ENCODE assay signal across 19 mouse cellular contexts in the genomic region with DNA sequence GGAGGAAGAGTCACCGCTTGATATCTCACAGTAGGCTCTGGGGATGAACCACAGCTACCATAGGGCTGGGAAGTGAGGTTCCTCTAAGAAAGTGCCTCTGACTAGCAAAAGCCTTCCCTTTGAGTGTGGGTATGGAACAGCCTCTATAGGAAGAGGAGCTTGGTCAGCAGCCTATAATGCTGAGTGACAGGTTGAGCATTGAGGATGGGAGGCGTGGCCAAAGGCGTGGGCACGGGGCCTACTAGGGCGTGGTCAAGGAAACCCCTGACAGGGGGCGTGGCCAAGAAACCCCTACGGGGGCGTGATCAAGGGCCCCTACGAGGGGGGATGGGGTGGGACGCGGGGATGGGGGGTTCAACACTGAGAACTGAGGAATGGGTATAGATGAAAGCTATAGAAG.
DNase-seq lines count a peak whose midpoint lies in the region; ATAC-seq and TF ChIP-seq lines count a peak whose summit lies in the region.
"Had no signal": no experiment of that assay in that cellular context is flagged by ENCODE, and none has a peak within 500 bp of the region (broad histone marks: within the 10 kb centered on the region; RNA-seq: fewer than 3 reads in every experiment).

No protein-coding gene starts in this region.

- no peak overlapping the region for H3K4me2 ChIP-seq in hindbrain, embryonic 11.5 days (replicated peaks; ENCODE audit: low read depth, low read length)
- H3K4me2 ChIP-seq in hindbrain, embryonic 14.5 days (replicated peaks): no peak overlapping the region
- no peak overlapping the region for H3K4me2 ChIP-seq in embryonic facial prominence, embryonic 12.5 days (replicated peaks)
- H3K4me2 ChIP-seq in intestine, postnatal 0 days (replicated peaks; ENCODE audit: low read depth): no peak overlapping the region
- H3K4me2 ChIP-seq: embryonic facial prominence, embryonic 13.5 days; heart, embryonic 11.5 days; neural tube, embryonic 13.5 days had no signal

- no peaks in the 10 kb centered on the region for H3K36me3 ChIP-seq in hindbrain, embryonic 11.5 days (ENCODE audit: control insufficient read depth, insufficient read depth, low read length)
- no peaks in the 10 kb centered on the region for H3K36me3 ChIP-seq in hindbrain, embryonic 14.5 days (replicated peaks; ENCODE audit: control insufficient read depth, insufficient read depth)
- H3K36me3 ChIP-seq in embryonic facial prominence, embryonic 12.5 days: no peaks in the 10 kb centered on the region
- H3K36me3 ChIP-seq in intestine, postnatal 0 days (ENCODE audit: control insufficient read depth, insufficient read depth): no peaks in the 10 kb centered on the region
- H3K36me3 ChIP-seq: embryonic facial prominence, embryonic 13.5 days; G1E; neural tube, embryonic 13.5 days had no signal

- H3K9ac ChIP-seq in hindbrain, embryonic 11.5 days (ENCODE audit: low read depth, low read length): no peak overlapping the region
- no peak overlapping the region for H3K9ac ChIP-seq in hindbrain, embryonic 14.5 days
- H3K9ac ChIP-seq in embryonic facial prominence, embryonic 12.5 days: no peak overlapping the region
- H3K9ac ChIP-seq in intestine, postnatal 0 days (ENCODE audit: low read depth, low read length): no peak overlapping the region
- H3K9ac ChIP-seq: embryonic facial prominence, embryonic 13.5 days; liver, embryonic 14.5 days; neural tube, embryonic 13.5 days had no signal

- H3K27ac ChIP-seq in hindbrain, embryonic 11.5 days (ENCODE audit: low read depth, low read length): peak overlapping the region; percentile 75
- H3K27ac ChIP-seq in hindbrain, embryonic 14.5 days: no peak overlapping the region
- 0 out of 2 replicates have a peak overlapping the region, but pooled peaks have one; percentile 13 for H3K27ac ChIP-seq in embryonic facial prominence, embryonic 12.5 days
- no peak overlapping the region for H3K27ac ChIP-seq in intestine, postnatal 0 days (ENCODE audit: low read depth, low read length)
- H3K27ac ChIP-seq: embryonic facial prominence, embryonic 13.5 days; liver, embryonic 14.5 days; neural tube, embryonic 13.5 days had no signal

- 14% methylated on average over 11 of the region's 11 CpGs for WGBS in hindbrain, embryonic 11.5 days
- WGBS in hindbrain, embryonic 14.5 days: 16% methylated on average over 11 of the region's 11 CpGs
- 16% methylated on average over 11 of the region's 11 CpGs for WGBS in embryonic facial prominence, embryonic 12.5 days
- 33% methylated on average over 11 of the region's 11 CpGs for WGBS in intestine, postnatal 0 days

- no peaks in the 10 kb centered on the region for H3K9me3 ChIP-seq in hindbrain, embryonic 11.5 days (ENCODE audit: control insufficient read depth, low read length)
- H3K9me3 ChIP-seq in hindbrain, embryonic 14.5 days (ENCODE audit: control insufficient read depth, low read length): no peaks in the 10 kb centered on the region
- no peaks in the 10 kb centered on the region for H3K9me3 ChIP-seq in embryonic facial prominence, embryonic 12.5 days
- no peaks in the 10 kb centered on the region for H3K9me3 ChIP-seq in intestine, postnatal 0 days (ENCODE audit: control insufficient read depth)
- H3K9me3 ChIP-seq: embryonic facial prominence, embryonic 13.5 days; G1E; neural tube, embryonic 13.5 days had no signal

- H3K27me3 ChIP-seq in hindbrain, embryonic 11.5 days (ENCODE audit: control insufficient read depth, insufficient read depth, low read length): no peaks in the 10 kb centered on the region
- no peaks in the 10 kb centered on the region for H3K27me3 ChIP-seq in hindbrain, embryonic 14.5 days (ENCODE audit: control insufficient read depth, insufficient read depth, low read length)
- H3K27me3 ChIP-seq in embryonic facial prominence, embryonic 12.5 days: no peaks in the 10 kb centered on the region
- no peaks in the 10 kb centered on the region for H3K27me3 ChIP-seq in intestine, postnatal 0 days (replicated peaks; ENCODE audit: control insufficient read depth, insufficient read depth, low read length)
- H3K27me3 ChIP-seq: embryonic facial prominence, embryonic 13.5 days; neural tube, embryonic 13.5 days had no signal

- no peak overlapping the region for H3K4me3 ChIP-seq in hindbrain, embryonic 11.5 days (ENCODE audit: low read depth, low read length)
- no peak overlapping the region for H3K4me3 ChIP-seq in hindbrain, embryonic 14.5 days (replicated peaks; ENCODE audit: low read length)
- H3K4me3 ChIP-seq in embryonic facial prominence, embryonic 12.5 days: no peak overlapping the region
- no peak overlapping the region for H3K4me3 ChIP-seq in intestine, postnatal 0 days (ENCODE audit: low read depth, low read length)
- H3K4me3 ChIP-seq: embryonic facial prominence, embryonic 13.5 days; neural tube, embryonic 13.5 days had no signal

- H3K4me1 ChIP-seq in hindbrain, embryonic 11.5 days (replicated peaks; ENCODE audit: control insufficient read depth, insufficient read depth, low read length): peaks cover 32% of the 10 kb centered on the region
- peaks cover 52% of the 10 kb centered on the region for H3K4me1 ChIP-seq in hindbrain, embryonic 14.5 days (replicated peaks; ENCODE audit: control insufficient read depth, insufficient read depth, low read length)
- peaks cover 42% of the 10 kb centered on the region for H3K4me1 ChIP-seq in embryonic facial prominence, embryonic 12.5 days
- H3K4me1 ChIP-seq in intestine, postnatal 0 days (replicated peaks; ENCODE audit: control insufficient read depth, insufficient read depth, low read length): no peaks in the 10 kb centered on the region

- no peak for TF ChIP-seq CTCF in intestine, postnatal 0 days (IDR thresholded peaks at IDR 0.05; ENCODE audit: low read depth)

- peak; percentile 45; the same call in 1 of the 2 replicates for ATAC-seq in hindbrain, embryonic 11.5 days (ENCODE audit: low FRiP score)
- ATAC-seq in hindbrain, embryonic 14.5 days (ENCODE audit: low FRiP score): no peak
- ATAC-seq in embryonic facial prominence, embryonic 12.5 days (ENCODE audit: insufficient number of reproducible peaks, insufficient read depth, low FRiP score, low TSS enrichment): no peak
- no peak for ATAC-seq in intestine, postnatal 0 days

- DNase-seq in hindbrain, embryonic 11.5 days (ENCODE audit: low spot score): peak; percentile 70
- DNase-seq in hindbrain, embryonic 14.5 days (ENCODE audit: low spot score): no peak
- peak; percentile 84 for DNase-seq in retina, postnatal 1 day
- no peak for DNase-seq in retina, embryonic 14.5 days (ENCODE audit: low spot score)
- DNase-seq in B cell, adult 2 months: no peak
- no peak for DNase-seq in layer of hippocampus, adult 8-10 months (ENCODE audit: low spot score in 2 of 2)
- DNase-seq: adrenal gland, postnatal 14 days; cerebellum, adult 8-10 months; gastrocnemius, postnatal 36 days; kidney, adult 8-10 months; left cerebral cortex, postnatal 4 days; thymus, adult 2 months had no signal

Comparison
In these comparisons a context has a peak if more than half of its experiments do, and no peak if none do; other contexts are left out.
1. DNase-seq: peak in hindbrain, embryonic 11.5 days (single experiment) and retina, postnatal 1 day (single experiment); none in hindbrain, embryonic 14.5 days (single experiment), retina, embryonic 14.5 days (single experiment), B cell, adult 2 months (0 of 2) and layer of hippocampus, adult 8-10 months (0 of 2).
2. H3K27ac ChIP-seq: peak in hindbrain, embryonic 11.5 days (single experiment) and embryonic facial prominence, embryonic 12.5 days (single experiment); none in hindbrain, embryonic 14.5 days (single experiment) and intestine, postnatal 0 days (single experiment).